Mouse (Mus musculus) heart, postnatal 14 days (tissue): ENCODE measurements around the gene Usp36. TPM values are rescaled to one million over a fixed set of nuclear protein-coding genes. Genes with fewer than 3 reads are reported as not detected.

Source experiments
- DNase-seq, 2 experiments: peaks; one replicate each; pipeline ENCODE4 v3.0.0; 2021 to 2022
- intact Hi-C: fragments of 180-260 bp; cut with DNase I; formaldehyde crosslinking; loops from one replicate; pipeline ENCODE4 v1.15.1; 2025
- long read RNA-seq, 2 experiments: library from polyadenylated mRNA; stranded (forward); transcript quantifications; one replicate each; pipeline ENCODE4 v2.0.0; 2021
- total RNA-seq, 2 experiments: library from RNA; stranded (reverse); gene quantifications; 2 replicates each; pipeline ENCODE4 v1.2.3; 2021

The Usp36 gene
- total RNA-seq = 10 to 100 TPM; 14.4 to 15.6 TPM
- long read RNA-seq, experiment 1, partial matches to known transcripts = 3 of 3 reads
- long read RNA-seq, experiment 1, other reads (novel, unspliced or antisense) = 0 of 3 reads
- long read RNA-seq, experiment 2, full-length matches to known transcripts = 1 of 5 reads
- long read RNA-seq, experiment 2, partial matches to known transcripts = 3 of 5 reads
- long read RNA-seq, experiment 2, other reads (novel, unspliced or antisense) = 1 of 5 reads

- peak; percentile 100 for DNase-seq
- intact Hi-C loops = no loop called here
These were observed at the start of gene Usp36 for GRCm38 (mm10) chr11:118289999-118290889. Gene Usp36, minus strand, starts transcription at chr11:118290244.

GRCm38 (mm10) chr11:118337491-118338168, 47.6 kb upstream of the Usp36 start:
- no peak for DNase-seq
- intact Hi-C loops = no loop called here

- intact Hi-C loops = no loop called here
- no peak for DNase-seq
These were observed 43.4 kb upstream of the Usp36 start for GRCm38 (mm10) chr11:118333431-118333830.

- intact Hi-C loops = no loop called here
- peak in 1 of 2 experiments; percentile 48 for DNase-seq
These were observed 42.3 kb upstream of the Usp36 start for GRCm38 (mm10) chr11:118332376-118332775.

GRCm38 (mm10) chr11:118330777-118331176, 40.7 kb upstream of the Usp36 start:
- intact Hi-C loops = no loop called here
- no peak for DNase-seq

- intact Hi-C loops = no loop called here
- no peak for DNase-seq
These were observed 40.3 kb upstream of the Usp36 start for GRCm38 (mm10) chr11:118330361-118330760.

- intact Hi-C loops = no loop called here
- no peak for DNase-seq
These were observed 38.9 kb upstream of the Usp36 start for GRCm38 (mm10) chr11:118328947-118329346.

GRCm38 (mm10) chr11:118328511-118328910, 38.5 kb upstream of the Usp36 start:
- intact Hi-C loops = no loop called here
- DNase-seq = no peak

GRCm38 (mm10) chr11:118326991-118327971, 37.2 kb upstream of the Usp36 start:
- intact Hi-C loops = no loop called here

GRCm38 (mm10) chr11:118326491-118326890, 36.4 kb upstream of the Usp36 start:
- intact Hi-C loops = no loop called here
- DNase-seq = no peak

More at GRCm38 (mm10) chr11:118326991-118327971, 37.2 kb upstream of the Usp36 start:
- peak; percentile 70 to 75 for DNase-seq

- DNase-seq = peak; percentile 42 to 53
- intact Hi-C loops = no loop called here
These were observed 34.5 kb upstream of the Usp36 start for GRCm38 (mm10) chr11:118324541-118324940.

- DNase-seq = no peak
- intact Hi-C loops = no loop called here
These were observed 33.9 kb upstream of the Usp36 start for GRCm38 (mm10) chr11:118323974-118324373.

GRCm38 (mm10) chr11:118322647-118323046, 32.6 kb upstream of the Usp36 start:
- DNase-seq = no peak
- intact Hi-C loops = no loop called here

- no peak for DNase-seq
- intact Hi-C loops = no loop called here
These were observed 31.9 kb upstream of the Usp36 start for GRCm38 (mm10) chr11:118321971-118322370.

GRCm38 (mm10) chr11:118321500-118321899, 31.5 kb upstream of the Usp36 start:
- intact Hi-C loops = no loop called here
- no peak for DNase-seq

GRCm38 (mm10) chr11:118318678-118319077, 28.6 kb upstream of the Usp36 start:
- intact Hi-C loops = loop anchor here (2.0 kb wide), 1 partner anchor 36 kb away; the partner anchor contains the start of gene Timp2
- peak; percentile 53 to 67 for DNase-seq

- intact Hi-C loops = loop anchor here (1.0 kb wide), 1 partner anchor 62 kb away; no protein-coding TSS in a partner anchor
- DNase-seq = peak; percentile 40 to 78
These were observed 27.1 kb upstream of the Usp36 start for GRCm38 (mm10) chr11:118317129-118317528.

GRCm38 (mm10) chr11:118316231-118316806, 26.3 kb upstream of the Usp36 start:
- intact Hi-C loops = no loop called here
- no peak for DNase-seq

GRCm38 (mm10) chr11:118312132-118312723, 22.2 kb upstream of the Usp36 start:
- intact Hi-C loops = no loop called here
- DNase-seq = no peak
